Mouse (Mus musculus): Measurements from ENCODE around the gene Frmpd3. TPM values are rescaled to one million over a fixed set of nuclear protein-coding genes. Genes with fewer than 3 reads are reported as not detected.

Gene Frmpd3
- polyA plus RNA-seq (2014; fragmentation: Illumina TruSeq; extraction: RNeasy Lipid Tissue Mini Kit (QIAGEN cat#74804); ENCODE audit: low read depth, low replicate concordance), result 0.13 TPM

DNA sequence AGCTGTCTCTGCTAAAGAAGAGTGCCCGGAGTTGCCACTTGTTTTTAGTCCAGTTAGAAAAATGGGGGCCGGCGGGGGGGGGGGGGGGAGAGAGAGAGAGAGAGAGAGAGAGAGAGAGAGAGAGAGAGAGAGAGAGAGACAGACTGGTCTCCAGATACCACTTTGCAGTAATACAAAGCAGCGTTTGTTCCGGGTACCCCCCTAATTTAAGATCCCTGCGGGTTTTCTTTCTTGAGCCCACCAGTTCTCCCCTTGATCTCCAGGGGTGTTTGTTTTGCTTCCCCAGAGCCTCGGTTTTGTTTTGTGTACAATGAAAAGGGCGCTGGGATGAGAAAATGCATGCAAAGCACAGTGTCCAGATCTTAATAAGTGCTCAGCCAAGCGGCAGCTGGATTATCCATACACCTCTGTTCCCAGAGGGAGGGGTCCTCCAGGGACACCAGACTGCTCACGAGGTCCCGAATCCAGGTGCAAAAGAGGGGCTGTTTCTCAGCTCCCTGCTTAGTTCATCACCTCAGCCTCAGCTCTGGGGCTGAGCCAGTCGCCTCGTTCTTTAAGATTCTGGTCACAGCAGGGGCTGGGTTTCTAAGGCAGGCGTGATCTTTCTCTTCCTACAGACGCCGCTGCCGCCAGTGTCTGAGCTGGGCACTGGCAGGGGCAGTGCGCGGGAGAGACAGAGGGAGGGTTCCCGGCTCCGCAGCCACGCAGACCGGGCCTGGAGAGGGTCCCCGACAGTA is at the start of gene Frmpd3:
TSS of gene Frmpd3 (plus strand) at position 608 of the 737 bp plus-strand sequence.

DNA sequence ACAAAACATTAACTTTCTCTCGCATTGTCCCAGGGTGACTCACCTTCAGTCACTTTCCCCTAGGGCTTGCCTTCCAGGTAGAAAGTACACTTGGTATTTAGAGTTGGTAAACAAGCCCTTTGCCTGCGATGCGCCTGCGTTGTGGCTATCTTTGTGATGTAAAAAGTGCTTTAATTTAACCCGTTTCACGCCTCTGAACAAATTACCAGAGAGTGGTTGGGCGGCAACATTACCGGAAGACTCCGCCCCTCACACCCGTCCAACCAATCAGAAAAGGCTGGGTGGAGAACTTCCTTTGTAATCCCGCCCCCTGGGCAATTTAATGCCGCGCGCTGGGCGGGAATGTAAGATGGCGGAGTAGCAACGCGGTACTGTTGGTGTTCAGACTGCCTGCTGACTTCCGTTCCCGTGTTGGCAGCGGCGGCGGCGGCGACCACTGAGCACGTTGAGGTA is 114.2 kb downstream of the Frmpd3 start, which contains the start of gene Prps1:
TSS of gene Prps1 (plus strand) at position 335 of the 453 bp plus-strand sequence.

Other genes starting within 250 kb of the Frmpd3 start
- 27.6 TPM for gene Prps1, start 114.3 kb downstream of the Frmpd3 start, polyA plus RNA-seq (2014; fragmentation: Illumina TruSeq; extraction: RNeasy Lipid Tissue Mini Kit (QIAGEN cat#74804); ENCODE audit: low read depth, low replicate concordance)

Data from testis, adult 10 weeks (tissue).